Mouse (Mus musculus) adrenal gland, adult 2 months (tissue): ENCODE measurements around the gene Ccl2. TPM values are rescaled to one million over a fixed set of nuclear protein-coding genes. Genes with fewer than 3 reads are reported as not detected.
A peak's percentile ranks its signal among the peaks of the same experiment; 100 is the strongest.

Experiments used
- DNase-seq: peaks from one replicate; pipeline ENCODE4 v3.0.0; 2021
- long read RNA-seq: library from polyadenylated mRNA; stranded (forward); transcript quantifications from one replicate; pipeline ENCODE4 v2.0.0, GENCODE M21; 2021
- polyA plus RNA-seq: library from polyadenylated mRNA; depleted of rRNA; stranded (reverse); fragments of >200 nt; gene quantifications from 2 replicates; pipeline ENCODE4 v1.2.3, GENCODE M21; 2012; rRNA removed
- total RNA-seq, 2 experiments: library from RNA; stranded (reverse); gene quantifications; 2 replicates each; pipeline ENCODE4 v1.2.3; 2021

Ccl2 gene
- total RNA-seq (1 to 10 TPM in 1 of 2 experiments, under 1 TPM in 1; 0.98 to 2.0 TPM), polyA plus RNA-seq (4.1 and 5.5 TPM in 2 replicates)
- long read RNA-seq, partial matches to known transcripts: 0 of 3 reads
- long read RNA-seq, other reads (novel, unspliced or antisense): 0 of 3 reads

GRCm38 (mm10) chr11:82035356-82035755, at the start of gene Ccl2:
Gene Ccl2 (plus strand): TSS chr11:82035571.
- peak; percentile 88 for DNase-seq

- peak; percentile 75 for DNase-seq
These were observed 39.1 kb upstream of the Ccl2 start for GRCm38 (mm10) chr11:81996172-81996841.

- peak; percentile 42 for DNase-seq
These were observed 38.3 kb upstream of the Ccl2 start for GRCm38 (mm10) chr11:81997085-81997484.

- DNase-seq: no peak
These were observed 36.7 kb upstream of the Ccl2 start for GRCm38 (mm10) chr11:81998646-81999045.

- no peak for DNase-seq
These were observed 35.9 kb upstream of the Ccl2 start for GRCm38 (mm10) chr11:81999469-81999868.

- DNase-seq: no peak
These were observed 34.8 kb upstream of the Ccl2 start for GRCm38 (mm10) chr11:82000581-82000980.

- no peak for DNase-seq
These were observed 30.6 kb upstream of the Ccl2 start for GRCm38 (mm10) chr11:82004810-82005209.

GRCm38 (mm10) chr11:82006796-82007423, 28.5 kb upstream of the Ccl2 start:
- DNase-seq: peak; percentile 76

- DNase-seq: no peak
These were observed 25.3 kb upstream of the Ccl2 start for GRCm38 (mm10) chr11:82010115-82010514.

GRCm38 (mm10) chr11:82011411-82012193, 23.8 kb upstream of the Ccl2 start:
- no peak for DNase-seq

- DNase-seq: no peak
These were observed 21.6 kb upstream of the Ccl2 start for GRCm38 (mm10) chr11:82013756-82014155.

- DNase-seq: peak; percentile 31
These were observed 20.3 kb upstream of the Ccl2 start for GRCm38 (mm10) chr11:82015066-82015465.

GRCm38 (mm10) chr11:82016181-82016780, 19.1 kb upstream of the Ccl2 start:
- DNase-seq: no peak

- no peak for DNase-seq
These were observed 16.0 kb upstream of the Ccl2 start for GRCm38 (mm10) chr11:82019389-82019788.

- DNase-seq: no peak
These were observed 15.6 kb upstream of the Ccl2 start for GRCm38 (mm10) chr11:82019793-82020192.

- DNase-seq: no peak
These were observed 14.0 kb upstream of the Ccl2 start for GRCm38 (mm10) chr11:82021406-82021805.

- no peak for DNase-seq
These were observed 12.8 kb upstream of the Ccl2 start for GRCm38 (mm10) chr11:82022504-82023056.

- DNase-seq: peak; percentile 87
These were observed 11.6 kb upstream of the Ccl2 start for GRCm38 (mm10) chr11:82023769-82024168.

- DNase-seq: peak; percentile 74
These were observed 5.2 kb upstream of the Ccl2 start for GRCm38 (mm10) chr11:82030171-82030570.

GRCm38 (mm10) chr11:82032136-82032535, 3.2 kb upstream of the Ccl2 start:
- no peak for DNase-seq

- DNase-seq: peak; percentile 78
These were observed 2.6 kb upstream of the Ccl2 start for GRCm38 (mm10) chr11:82032678-82033344.
